27 mouse cellular contexts compared by ENCODE assay signal in genomic region chr5:52666766-52667165, GRCm38 (mm10).
"Had no signal": no experiment of that assay in that cellular context is flagged by ENCODE, and none has a peak within 500 bp of the region (broad histone marks: within the 10 kb centered on the region; RNA-seq: fewer than 3 reads in every experiment).

No protein-coding gene starts in this region.

- H3K27me3 ChIP-seq: heart, embryonic 12.5 days; intestine, embryonic 15.5 days; kidney, embryonic 15.5 days; limb, embryonic 12.5 days; liver, embryonic 13.5 days had no signal

- H3K4me1 ChIP-seq: heart, embryonic 12.5 days; intestine, embryonic 15.5 days had no signal

- H3K4me3 ChIP-seq: gastrocnemius, adult 2 months; heart, embryonic 10.5 days; heart, embryonic 12.5 days; hindbrain, embryonic 10.5 days; hindbrain, embryonic 12.5 days; intestine, embryonic 15.5 days; kidney, embryonic 15.5 days; layer of hippocampus, adult 2 months; left cerebral cortex, adult 2 months; limb, embryonic 10.5 days; limb, embryonic 12.5 days; liver, embryonic 15.5 days had no signal

- H3K9me3 ChIP-seq: heart, embryonic 10.5 days; heart, embryonic 12.5 days; hindbrain, embryonic 10.5 days; hindbrain, embryonic 12.5 days; intestine, embryonic 15.5 days; kidney, embryonic 15.5 days; limb, embryonic 10.5 days; limb, embryonic 12.5 days; liver, embryonic 13.5 days; liver, embryonic 15.5 days had no signal

- H3K27ac ChIP-seq: gastrocnemius, adult 2 months; heart, embryonic 10.5 days; hindbrain, embryonic 10.5 days; hindbrain, embryonic 12.5 days; hindbrain, embryonic 14.5 days; intestine, embryonic 15.5 days; kidney, embryonic 15.5 days; kidney, postnatal 0 days; layer of hippocampus, adult 2 months; left cerebral cortex, adult 2 months; limb, embryonic 10.5 days; limb, embryonic 12.5 days; liver, embryonic 13.5 days; liver, embryonic 15.5 days had no signal

- H3K4me2 ChIP-seq: heart, embryonic 12.5 days; hindbrain, embryonic 12.5 days; hindbrain, embryonic 14.5 days; intestine, embryonic 15.5 days; kidney, embryonic 15.5 days; limb, embryonic 12.5 days; liver, embryonic 13.5 days; liver, embryonic 15.5 days had no signal

- H3K9ac ChIP-seq: heart, embryonic 12.5 days; hindbrain, embryonic 12.5 days; hindbrain, embryonic 14.5 days; intestine, embryonic 15.5 days; kidney, embryonic 15.5 days; limb, embryonic 12.5 days; liver, embryonic 13.5 days; liver, embryonic 15.5 days; liver, postnatal 0 days had no signal

- DNase-seq: gastrocnemius, adult 2 months; gastrocnemius, postnatal 10 days; gastrocnemius, postnatal 25 days; heart, postnatal 10 days; heart, postnatal 4 days; kidney, adult 18-20 months; kidney, postnatal 25 days; kidney, postnatal 4 days; liver; liver, embryonic 13.5 days; liver, postnatal 0 days had no signal

- ATAC-seq: hindbrain, embryonic 16.5 days; inflammation-experienced regulatory T-cells, adult 6 months; intestine, embryonic 15.5 days; intestine, postnatal 0 days; liver, postnatal 0 days had no signal
